Mouse (Mus musculus) ES-E14 (cell line): ENCODE results near the gene Uqcrfs1. TPM values are rescaled to one million over a fixed set of nuclear protein-coding genes. Genes with fewer than 3 reads are reported as not detected.

Source experiments
- DNase-seq: peaks from one replicate; pipeline ENCODE4 v3.0.0-alpha.2; 2013; ENCODE audit warnings: low read depth, low spot score
- H3K27ac ChIP-seq: 2 replicates; pipeline ENCODE4 v1.5.1; 2012; ENCODE audit warnings: low read depth, mild to moderate bottlenecking, low read length, moderate library complexity, mixed read lengths; ENCODE audit not compliant: poor library complexity, insufficient read depth, severe bottlenecking
- H3K36me3 ChIP-seq: 2 replicates; pipeline ENCODE4 v1.6.1; 2012; ENCODE audit warnings: mild to moderate bottlenecking, low read length, moderate library complexity, mixed read lengths; ENCODE audit not compliant: control insufficient read depth, poor library complexity, insufficient read depth, severe bottlenecking
- H3K4me1 ChIP-seq, 2 experiments: fragments of 150-350 bp in 1 of 2; sonication (generic) in 1 of 2; 2 replicates each; pipeline ENCODE4 v1.6.1; 2012; ENCODE audit warnings: low read length in 2 of 2, mild to moderate bottlenecking in 1 of 2, mixed read lengths in 1 of 2; ENCODE audit not compliant: control insufficient read depth in 2 of 2, insufficient read depth in 2 of 2, poor library complexity in 1 of 2
- H3K4me3 ChIP-seq, 2 experiments: fragments of 150-350 bp in 1 of 2; sonication (generic) in 1 of 2; 2 replicates each; pipeline ENCODE4 v1.5.1; 2012; ENCODE audit warnings: low read length in 2 of 2, low read depth in 1 of 2, mild to moderate bottlenecking in 1 of 2, mixed read lengths in 1 of 2; ENCODE audit not compliant: insufficient read depth in 1 of 2, poor library complexity in 1 of 2, severe bottlenecking in 1 of 2
- H3K9ac ChIP-seq: 2 replicates; pipeline ENCODE4 v1.6.1; 2012; ENCODE audit warnings: low read depth, mild to moderate bottlenecking, low read length, mixed read lengths; ENCODE audit not compliant: poor library complexity, insufficient read depth, severe bottlenecking
- H3K9me3 ChIP-seq: fragments of 150-350 bp; sonication (generic); 2 replicates; pipeline ENCODE4 v1.6.1; 2012; ENCODE audit warnings: low read depth, mild to moderate bottlenecking, low read length; ENCODE audit not compliant: control insufficient read depth, insufficient read depth
- CHD2 ChIP-seq: IDR thresholded peaks from 2 replicates; pipeline ENCODE4 v1.6.1; 2014; ENCODE audit warnings: mild to moderate bottlenecking, low read depth, low read length, inconsistent platforms
- HCFC1 ChIP-seq: IDR thresholded peaks from 2 replicates; pipeline ENCODE4 v1.6.1; 2012; ENCODE audit warnings: low read length, inconsistent platforms, borderline replicate concordance; ENCODE audit not compliant: insufficient read depth
- MAFK ChIP-seq: IDR thresholded peaks from 2 replicates; pipeline ENCODE4 v1.6.1; 2014; ENCODE audit warnings: mild to moderate bottlenecking, low read depth, low read length, inconsistent platforms; ENCODE audit not compliant: insufficient read depth
- ZC3H11A ChIP-seq: IDR thresholded peaks from 2 replicates; pipeline ENCODE4 v1.6.1; 2012; ENCODE audit warnings: low read depth, mild to moderate bottlenecking, inconsistent platforms, low read length, borderline replicate concordance
- ZNF384 ChIP-seq: IDR thresholded peaks from 2 replicates; pipeline ENCODE4 v1.6.1; 2012; ENCODE audit warnings: low read depth, low read length, inconsistent platforms
- in situ Hi-C, 2 experiments: fragments of 600-800 bp; cut with MboI; formaldehyde crosslinking; loops; one replicate each; pipeline ENCODE4 v1.15.1; 2025; ENCODE audit warnings: low sequenced_read_pairs in 2 of 2, inconsistent platforms in 1 of 2; ENCODE audit not compliant: unreplicated experiment in 2 of 2
- total RNA-seq: library from RNA; depleted of rRNA; stranded (reverse); fragments of 300-350 nt; gene quantifications from 2 replicates; pipeline ENCODE4 v1.2.3, GENCODE M21; 2012

Gene Uqcrfs1
- total RNA-seq, 1 experiment: 104 TPM

DNA sequence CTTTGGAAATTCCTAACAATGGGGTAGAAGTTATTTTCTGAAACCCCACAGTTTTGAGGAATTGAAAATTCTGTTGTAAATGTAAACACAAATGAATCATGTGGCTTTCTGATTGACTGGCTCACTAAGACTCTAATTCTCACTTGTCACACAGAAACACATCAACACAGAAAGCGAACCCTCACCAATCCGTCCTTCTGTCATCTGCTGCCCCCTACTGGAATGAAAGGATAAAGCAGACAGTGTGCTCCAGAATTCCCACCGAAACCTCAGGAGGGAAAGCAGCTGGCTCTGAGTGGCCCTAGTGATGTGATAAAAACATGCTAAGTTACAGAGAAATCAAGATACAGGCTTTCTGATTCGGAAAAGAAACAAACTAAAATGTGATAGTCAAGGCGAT, 14.4 kb downstream of the Uqcrfs1 start:
- Histone ChIP-seq H3K9ac (no peak overlapping the region), H3K9me3 (no peaks in the 10 kb centered on the region), H3K4me3 (no peak overlapping the region), H3K27ac (no peak overlapping the region), H3K36me3 (no peaks in the 10 kb centered on the region), H3K4me1 (no peaks in the 10 kb centered on the region)
- in situ Hi-C loops: loop anchor here in 1 of 2 experiments (25.0 kb wide), 2 partner anchors 268 to 443 kb away; no protein-coding TSS in a partner anchor
- peak; percentile 56 for DNase-seq
- TF ChIP-seq ZNF384 (no peak), ZC3H11A (peak; percentile 29; the same call in 1 of the 2 replicates)

DNA sequence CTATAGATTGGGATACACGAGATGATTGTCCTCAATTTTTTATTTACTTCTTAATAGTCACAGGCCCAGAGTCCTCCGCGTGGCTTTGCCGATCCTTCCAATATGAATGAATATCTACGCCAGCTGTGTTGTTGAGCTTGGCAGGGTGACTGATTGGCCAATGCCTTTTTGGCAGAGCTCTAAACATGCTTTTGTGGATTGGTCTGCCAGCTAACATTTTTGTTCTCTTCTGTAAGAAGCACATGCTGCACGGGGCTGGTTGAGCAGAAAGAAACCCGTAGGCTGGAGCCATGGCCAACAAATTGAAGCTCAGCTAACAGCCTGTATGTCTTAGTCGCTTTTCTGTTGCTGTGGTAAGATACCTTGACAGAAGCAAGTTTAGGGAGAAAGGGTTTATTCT, 20.2 kb downstream of the Uqcrfs1 start:
- H3K9me3 ChIP-seq: no peaks in the 10 kb centered on the region
- no peak overlapping the region for H3K4me3 ChIP-seq
- no peak for DNase-seq
- H3K36me3 ChIP-seq: no peaks in the 10 kb centered on the region
- no peaks in the 10 kb centered on the region for H3K4me1 ChIP-seq
- H3K9ac ChIP-seq: no peak overlapping the region
- in situ Hi-C loops: loop anchor here (10.0 to 25.0 kb wide), 4 partner anchors 260 to 438 kb away; no protein-coding TSS in a partner anchor
- no peak overlapping the region for H3K27ac ChIP-seq
- no peak for TF ChIP-seq CHD2
- no peak for TF ChIP-seq ZC3H11A
- TF ChIP-seq ZNF384: no peak
- TF ChIP-seq HCFC1: no peak
- TF ChIP-seq MAFK: no peak

GRCm38 (mm10) chr13:30523971-30524370, 21.2 kb downstream of the Uqcrfs1 start:
- no peak for DNase-seq
- in situ Hi-C loops: loop anchor here in 1 of 2 experiments (10.0 kb wide), 2 partner anchors 259 to 429 kb away; no protein-coding TSS in a partner anchor
- H3K27ac ChIP-seq: no peak overlapping the region

GRCm38 (mm10) chr13:30523246-30523891, 21.8 kb downstream of the Uqcrfs1 start:
- H3K9ac ChIP-seq: no peak overlapping the region
- in situ Hi-C loops: loop anchor here in 1 of 2 experiments (10.0 kb wide), 2 partner anchors 259 to 429 kb away; no protein-coding TSS in a partner anchor
- no peaks in the 10 kb centered on the region for H3K36me3 ChIP-seq
- no peak overlapping the region for H3K4me3 ChIP-seq
- TF ChIP-seq CHD2 (no peak), HCFC1 (no peak), ZNF384 (no peak), MAFK (no peak), ZC3H11A (no peak)
- H3K9me3 ChIP-seq: no peaks in the 10 kb centered on the region
- H3K27ac ChIP-seq: no peak overlapping the region
- no peaks in the 10 kb centered on the region for H3K4me1 ChIP-seq
- no peak for DNase-seq

More at GRCm38 (mm10) chr13:30523971-30524370, 21.2 kb downstream of the Uqcrfs1 start:
- Histone ChIP-seq H3K9ac (no peak overlapping the region), H3K36me3 (no peaks in the 10 kb centered on the region), H3K9me3 (no peaks in the 10 kb centered on the region), H3K4me1 (no peaks in the 10 kb centered on the region), H3K4me3 (no peak overlapping the region)
- no peak for TF ChIP-seq ZC3H11A
